Mouse (Mus musculus): Measurements from ENCODE around the gene Setd7.

Setd7 gene

DNA sequence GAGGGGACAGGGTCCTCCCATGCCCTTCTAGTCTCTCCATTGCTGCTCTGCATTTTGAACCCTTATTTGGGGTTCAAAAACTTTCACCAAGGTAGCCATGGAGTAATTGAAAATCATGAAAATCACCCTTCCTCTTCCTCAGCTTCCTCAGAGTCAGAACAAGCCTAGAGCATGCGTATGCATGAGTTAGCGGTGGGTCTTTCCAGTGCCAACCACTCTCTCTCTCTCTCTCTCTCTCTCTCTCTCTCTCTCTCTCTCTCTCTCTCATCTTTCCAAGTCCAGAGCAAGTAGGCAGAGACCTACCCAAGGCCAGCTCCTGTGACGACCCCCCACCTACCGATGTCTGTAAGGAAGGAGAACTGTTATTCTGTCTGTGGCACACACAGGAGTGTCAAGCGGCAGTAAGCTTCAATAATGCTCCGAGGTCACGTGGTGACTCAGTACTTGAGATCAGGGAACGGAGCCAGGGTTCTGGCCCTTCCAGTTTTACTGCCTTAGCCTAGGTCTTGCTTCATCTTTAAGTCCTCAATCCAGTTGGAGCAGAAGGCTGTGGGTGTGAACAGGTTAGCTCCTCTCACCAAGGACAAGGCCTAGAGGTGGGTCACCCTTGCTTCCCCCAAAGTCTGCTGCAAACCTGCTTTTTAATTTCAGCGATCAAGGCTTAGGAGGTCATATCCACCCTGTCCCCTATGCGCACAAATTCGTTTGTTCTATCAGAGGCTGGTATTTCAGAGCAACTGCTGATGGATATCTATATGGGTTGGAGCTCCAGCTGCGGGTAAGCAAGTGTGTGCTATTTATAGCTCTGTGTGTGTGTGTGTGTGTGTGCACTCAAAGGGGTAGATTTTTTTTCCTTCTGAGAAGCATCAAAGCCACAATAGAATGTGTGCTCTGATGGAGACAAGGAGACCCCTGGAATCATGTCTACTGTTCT lies 17.4 kb upstream of the Setd7 start:
- no peaks in the 10 kb centered on the region for H3K36me3 ChIP-seq (ENCODE audit: control insufficient read depth, insufficient read depth, low read length, poor library complexity, severe bottlenecking)
- DNase-seq (ENCODE audit: low read depth, low spot score): no peak
- H3K27me3 ChIP-seq (ENCODE audit: control insufficient read depth, insufficient read depth, low read length, poor library complexity, severe bottlenecking): no peaks in the 10 kb centered on the region; the same call in 1 of the 2 replicates

DNA sequence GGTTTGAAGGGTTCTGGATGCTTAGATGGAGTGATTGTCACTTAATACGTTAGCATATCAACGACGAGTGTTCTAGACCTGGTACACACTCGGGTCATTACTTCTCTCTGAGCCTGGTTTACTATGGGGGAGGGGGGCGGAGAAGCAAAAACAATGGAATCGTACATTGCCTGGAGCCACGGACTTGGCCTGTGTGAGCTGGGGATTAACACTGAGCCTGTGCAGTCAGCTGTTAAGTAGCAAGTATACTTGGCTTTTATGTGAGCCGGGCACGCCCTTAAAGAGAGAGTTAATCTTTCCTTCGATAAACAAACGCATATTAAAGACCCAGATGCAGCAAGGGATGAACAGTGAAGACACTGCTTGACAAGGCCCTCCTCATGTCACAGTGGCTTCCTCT lies 16.7 kb upstream of the Setd7 start:
- no peaks in the 10 kb centered on the region for H3K36me3 ChIP-seq (ENCODE audit: control insufficient read depth, insufficient read depth, low read length, poor library complexity, severe bottlenecking)
- H3K27me3 ChIP-seq (ENCODE audit: control insufficient read depth, insufficient read depth, low read length, poor library complexity, severe bottlenecking): no peaks in the 10 kb centered on the region; the same call in 1 of the 2 replicates
- DNase-seq (ENCODE audit: low read depth, low spot score): no peak

- DNase-seq (ENCODE audit: low read depth, low spot score): no peak
- Histone ChIP-seq H3K27me3 (ENCODE audit: control insufficient read depth, insufficient read depth, low read length, poor library complexity, severe bottlenecking) (no peaks in the 10 kb centered on the region), H3K36me3 (ENCODE audit: control insufficient read depth, insufficient read depth, low read length, poor library complexity, severe bottlenecking) (no peaks in the 10 kb centered on the region)
These were observed 13.2 kb upstream of the Setd7 start for GRCm38 (mm10) chr3:51573915-51574314.

DNA sequence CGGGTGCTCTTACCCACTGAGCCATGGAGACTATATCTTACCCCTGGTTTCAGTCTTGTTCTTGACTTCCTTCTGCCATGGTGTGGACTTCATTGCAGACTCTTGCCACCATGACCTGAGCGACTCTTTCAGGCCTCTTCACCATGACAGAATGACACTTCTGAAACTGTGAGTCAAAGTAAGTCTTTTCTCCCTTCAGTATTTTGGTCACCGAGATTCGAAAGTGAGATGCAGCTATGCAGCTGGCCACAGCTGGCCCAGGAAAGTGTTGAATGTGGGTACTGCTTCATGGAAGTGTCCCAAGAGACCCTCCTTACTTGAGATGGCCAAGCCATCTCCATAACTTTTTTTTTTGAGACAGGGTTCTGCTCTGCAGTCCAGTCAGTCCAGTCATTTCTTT lies 9.5 kb upstream of the Setd7 start:
- H3K36me3 ChIP-seq (ENCODE audit: control insufficient read depth, insufficient read depth, low read length, poor library complexity, severe bottlenecking): no peaks in the 10 kb centered on the region
- DNase-seq (ENCODE audit: low read depth, low spot score): no peak
- no peaks in the 10 kb centered on the region for H3K27me3 ChIP-seq (ENCODE audit: control insufficient read depth, insufficient read depth, low read length, poor library complexity, severe bottlenecking)

- Histone ChIP-seq H3K27me3 (ENCODE audit: control insufficient read depth, insufficient read depth, low read length, poor library complexity, severe bottlenecking) (no peaks in the 10 kb centered on the region), H3K36me3 (ENCODE audit: control insufficient read depth, insufficient read depth, low read length, poor library complexity, severe bottlenecking) (no peaks in the 10 kb centered on the region)
- DNase-seq (ENCODE audit: low read depth, low spot score): no peak
These were observed 1.3 kb upstream of the Setd7 start for GRCm38 (mm10) chr3:51561993-51562385.

DNA sequence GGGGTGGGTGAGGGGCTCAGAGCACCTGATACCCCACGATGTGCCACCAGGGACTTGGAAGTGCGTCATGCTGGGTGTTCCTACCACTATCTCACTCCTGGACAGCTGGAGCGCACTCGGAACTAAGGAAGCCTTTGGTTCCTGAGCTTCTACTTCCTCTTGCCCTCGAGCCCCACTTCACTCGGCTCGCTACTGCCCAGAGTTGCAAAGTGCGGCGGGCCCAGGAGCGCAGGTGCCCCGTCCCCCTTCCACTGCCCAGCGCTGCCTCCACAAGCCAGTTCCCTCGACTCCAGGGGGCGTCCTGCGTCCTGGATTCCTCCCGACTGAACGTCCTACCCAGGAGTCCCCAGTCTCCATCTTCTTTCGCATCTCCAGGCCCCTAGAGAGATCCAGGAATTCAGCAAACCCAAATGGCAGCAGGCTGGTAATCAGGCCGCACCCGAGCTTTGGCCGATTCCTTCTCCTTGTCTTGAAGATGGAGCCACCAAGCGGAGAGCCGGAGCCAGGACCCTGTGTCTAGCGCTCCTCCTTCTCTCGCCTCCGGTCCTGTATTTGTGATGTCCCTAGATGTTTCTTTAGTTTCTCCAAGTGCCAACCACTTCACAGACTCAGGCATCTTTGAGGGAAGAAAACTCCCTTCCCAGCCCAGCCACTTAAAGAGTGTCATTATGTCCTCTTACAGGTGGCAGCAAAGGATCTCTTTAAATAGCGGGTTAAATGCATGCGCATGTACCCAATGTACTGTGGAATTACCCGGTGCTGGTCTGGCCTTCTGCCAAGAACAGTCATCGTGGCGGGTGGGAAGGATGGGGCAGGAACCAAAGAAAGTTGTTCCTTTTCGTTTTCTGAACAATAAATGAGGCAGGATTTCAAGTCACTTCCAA lies 672 bp upstream of the Setd7 start:
- H3K36me3 ChIP-seq (ENCODE audit: control insufficient read depth, insufficient read depth, low read length, poor library complexity, severe bottlenecking): no peaks in the 10 kb centered on the region
- peak; percentile 70 for DNase-seq (ENCODE audit: low read depth, low spot score)
- no peaks in the 10 kb centered on the region for H3K27me3 ChIP-seq (ENCODE audit: control insufficient read depth, insufficient read depth, low read length, poor library complexity, severe bottlenecking)

- Histone ChIP-seq H3K27me3 (ENCODE audit: control insufficient read depth, insufficient read depth, low read length, poor library complexity, severe bottlenecking) (no peaks in the 10 kb centered on the region), H3K36me3 (ENCODE audit: control insufficient read depth, insufficient read depth, low read length, poor library complexity, severe bottlenecking) (no peaks in the 10 kb centered on the region)
- DNase-seq (ENCODE audit: low read depth, low spot score): peak; percentile 82
These were observed 857 bp downstream of the Setd7 start for GRCm38 (mm10) chr3:51559594-51560450.

DNA sequence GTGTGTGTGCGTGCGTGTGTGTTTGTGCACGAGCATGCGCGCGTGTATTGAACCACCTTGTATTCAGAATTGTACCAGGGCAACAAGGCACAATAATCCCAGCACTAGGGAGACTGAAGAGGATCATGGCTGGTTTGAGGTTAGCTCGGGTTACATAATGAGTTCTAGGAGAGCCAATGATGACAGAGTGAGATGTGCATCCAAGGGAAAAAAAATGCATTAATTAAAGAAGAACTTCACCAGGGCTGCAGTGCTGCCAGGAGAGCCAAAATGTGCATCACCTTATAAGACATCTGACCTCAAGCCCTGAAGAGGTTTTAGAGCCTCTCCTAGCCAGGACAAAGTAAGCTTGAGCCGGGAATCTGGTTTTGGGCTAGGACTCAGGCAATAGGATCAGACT lies 5.1 kb downstream of the Setd7 start:
- H3K27me3 ChIP-seq (ENCODE audit: control insufficient read depth, insufficient read depth, low read length, poor library complexity, severe bottlenecking): no peaks in the 10 kb centered on the region
- no peak for DNase-seq (ENCODE audit: low read depth, low spot score)
- H3K36me3 ChIP-seq (ENCODE audit: control insufficient read depth, insufficient read depth, low read length, poor library complexity, severe bottlenecking): no peaks in the 10 kb centered on the region

DNA sequence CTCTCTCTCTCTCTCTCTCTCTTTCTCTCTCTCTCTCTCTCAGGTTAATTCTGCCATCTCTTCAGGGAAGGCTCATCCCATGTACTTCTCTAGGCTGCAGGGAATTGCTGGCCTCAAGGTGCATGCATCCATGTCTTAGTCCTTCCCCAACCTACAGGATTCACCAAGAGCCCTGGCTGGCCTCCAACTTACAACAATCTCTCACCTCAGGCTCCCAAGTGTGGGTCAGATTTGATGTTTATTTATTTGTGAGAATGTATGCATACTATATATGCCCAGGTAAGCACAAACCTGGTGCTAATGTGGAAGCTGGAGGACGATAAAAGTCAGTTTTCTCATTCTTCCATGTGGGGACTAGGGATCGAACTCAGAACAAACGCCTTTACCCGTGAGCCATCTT lies 5.8 kb downstream of the Setd7 start:
- no peak for DNase-seq (ENCODE audit: low read depth, low spot score)
- no peaks in the 10 kb centered on the region for H3K27me3 ChIP-seq (ENCODE audit: control insufficient read depth, insufficient read depth, low read length, poor library complexity, severe bottlenecking)
- H3K36me3 ChIP-seq (ENCODE audit: control insufficient read depth, insufficient read depth, low read length, poor library complexity, severe bottlenecking): no peaks in the 10 kb centered on the region

DNA sequence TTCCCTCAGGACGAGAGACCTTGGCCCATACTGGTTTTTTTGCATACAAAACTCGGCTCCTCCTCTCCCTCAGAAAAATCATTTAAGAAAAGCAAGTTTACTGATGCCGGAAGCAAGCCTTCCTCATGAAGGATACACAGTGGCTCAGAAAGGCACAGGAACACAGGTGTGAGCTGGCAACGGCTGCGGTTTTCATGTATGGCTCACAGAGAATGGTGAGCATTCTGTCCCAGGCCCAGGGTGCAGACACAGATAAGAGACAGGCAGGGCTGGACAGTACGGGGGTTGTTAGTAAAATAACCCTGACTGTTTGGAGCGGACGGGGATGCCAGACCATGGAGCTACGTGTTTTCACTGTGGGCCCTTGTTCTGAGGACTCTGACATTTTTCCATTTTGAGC lies 6.6 kb downstream of the Setd7 start:
- Histone ChIP-seq H3K27me3 (ENCODE audit: control insufficient read depth, insufficient read depth, low read length, poor library complexity, severe bottlenecking) (no peaks in the 10 kb centered on the region), H3K36me3 (ENCODE audit: control insufficient read depth, insufficient read depth, low read length, poor library complexity, severe bottlenecking) (no peaks in the 10 kb centered on the region)
- DNase-seq (ENCODE audit: low read depth, low spot score): peak; percentile 18

GRCm38 (mm10) chr3:51553497-51553875 lies 7.2 kb downstream of the Setd7 start:
- no peak for DNase-seq (ENCODE audit: low read depth, low spot score)
- Histone ChIP-seq H3K27me3 (ENCODE audit: control insufficient read depth, insufficient read depth, low read length, poor library complexity, severe bottlenecking) (no peaks in the 10 kb centered on the region), H3K36me3 (ENCODE audit: control insufficient read depth, insufficient read depth, low read length, poor library complexity, severe bottlenecking) (no peaks in the 10 kb centered on the region)

DNA sequence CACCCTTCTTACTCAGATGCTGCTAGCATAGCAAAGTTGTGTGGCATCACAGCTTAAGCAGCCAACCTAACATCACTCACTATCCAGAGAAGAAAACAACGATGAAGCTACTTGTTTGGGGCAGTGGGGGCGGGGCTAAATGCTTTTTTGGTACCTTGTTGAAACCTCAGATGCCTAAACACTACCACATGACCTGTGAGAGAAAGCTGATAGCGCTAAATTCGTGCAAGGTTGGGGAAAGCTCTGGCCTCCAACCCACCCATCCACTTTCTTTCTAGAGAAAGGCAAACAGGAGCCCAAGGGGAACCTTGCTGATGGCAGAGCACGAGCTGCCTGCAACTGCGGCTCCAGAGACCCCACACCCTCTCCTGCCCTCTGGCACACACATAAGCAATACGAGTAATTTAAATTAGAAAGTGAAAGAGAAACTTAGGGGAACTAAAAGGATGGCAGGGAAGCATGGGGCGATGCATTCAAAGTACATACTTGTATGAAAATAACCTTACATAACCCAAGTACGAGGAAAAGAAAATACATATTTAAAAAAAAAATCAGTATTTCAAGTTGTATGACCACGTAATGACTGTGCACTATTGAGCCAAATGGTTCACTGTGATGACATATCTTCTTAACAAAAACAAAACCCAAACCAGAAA lies 7.7 kb downstream of the Setd7 start:
- peaks cover under 1% of the 10 kb centered on the region; the same call in 1 of the 2 replicates for H3K36me3 ChIP-seq (ENCODE audit: control insufficient read depth, insufficient read depth, low read length, poor library complexity, severe bottlenecking)
- DNase-seq (ENCODE audit: low read depth, low spot score): peak; percentile 58

DNA sequence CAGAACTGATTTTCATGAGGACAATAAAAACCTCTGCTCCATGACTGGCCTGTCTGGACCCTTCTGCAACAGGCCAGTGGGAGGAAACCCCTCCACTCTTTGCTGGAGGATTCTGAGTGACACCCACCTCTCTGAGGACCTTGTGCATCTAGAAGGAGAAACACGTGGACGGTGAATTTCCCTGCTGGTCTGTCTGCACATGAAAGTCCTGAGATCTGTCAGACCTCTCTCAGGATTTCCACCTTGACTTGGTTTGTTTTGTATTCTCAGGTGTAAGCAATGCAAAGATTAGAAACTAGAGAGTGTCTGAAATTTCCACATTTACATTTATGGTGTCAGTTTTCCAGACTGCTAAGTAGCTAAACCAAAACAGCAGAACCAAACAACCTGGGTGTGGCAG lies 8.5 kb downstream of the Setd7 start:
- Histone ChIP-seq H3K27me3 (ENCODE audit: control insufficient read depth, insufficient read depth, low read length, poor library complexity, severe bottlenecking) (no peaks in the 10 kb centered on the region), H3K36me3 (ENCODE audit: control insufficient read depth, insufficient read depth, low read length, poor library complexity, severe bottlenecking) (peaks cover 3% of the 10 kb centered on the region; the same call in 1 of the 2 replicates)
- DNase-seq (ENCODE audit: low read depth, low spot score): no peak

More for the DNA sequence above, 7.7 kb downstream of the Setd7 start:
- no peaks in the 10 kb centered on the region for H3K27me3 ChIP-seq (ENCODE audit: control insufficient read depth, insufficient read depth, low read length, poor library complexity, severe bottlenecking)
